Mouse (Mus musculus) right cerebral cortex, postnatal 10 days (tissue): ENCODE measurements around the gene Aurkb.

Experiments
- DNase-seq, 2 experiments: peaks; one replicate each; pipeline ENCODE4 v3.0.0; 2021; ENCODE audit warnings: low spot score in 2 of 2

Gene Aurkb

DNA sequence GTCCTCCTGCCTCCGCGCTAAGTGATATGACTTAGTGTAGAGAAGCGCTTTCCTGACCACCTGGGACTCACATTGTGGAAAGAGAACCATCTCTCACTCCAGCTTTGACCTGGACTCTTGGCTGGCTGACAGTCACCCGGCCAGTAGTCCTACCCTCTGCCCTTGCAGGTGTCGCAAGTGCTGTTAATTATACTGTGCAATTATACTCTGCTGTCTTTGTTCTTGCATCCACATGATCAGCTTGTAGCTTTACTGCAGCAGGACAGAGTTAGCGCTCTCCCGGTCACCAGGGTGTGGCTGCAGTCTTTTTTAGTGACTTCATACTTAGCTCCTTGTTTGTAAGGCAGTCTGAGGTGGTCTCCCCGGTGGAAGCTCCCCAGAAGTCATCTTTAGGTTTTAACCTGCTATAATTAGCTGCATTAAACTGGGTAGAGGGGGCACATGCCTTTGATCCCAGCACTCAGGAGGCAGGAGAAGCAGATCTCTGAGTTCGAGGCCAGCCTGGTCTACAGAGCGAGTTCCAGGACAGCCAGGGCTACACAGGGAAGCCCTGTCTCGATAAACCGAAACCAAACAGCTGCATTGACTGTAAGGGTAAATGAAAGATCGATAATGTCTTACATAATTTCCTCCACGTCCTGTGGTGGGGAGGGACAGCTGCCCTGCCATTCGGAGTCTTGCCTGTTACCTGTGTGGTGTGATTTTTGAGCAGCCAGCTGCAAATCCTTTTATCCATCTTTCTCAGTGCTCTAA is 34.8 kb downstream of the Aurkb start:
- no peak for DNase-seq

DNA sequence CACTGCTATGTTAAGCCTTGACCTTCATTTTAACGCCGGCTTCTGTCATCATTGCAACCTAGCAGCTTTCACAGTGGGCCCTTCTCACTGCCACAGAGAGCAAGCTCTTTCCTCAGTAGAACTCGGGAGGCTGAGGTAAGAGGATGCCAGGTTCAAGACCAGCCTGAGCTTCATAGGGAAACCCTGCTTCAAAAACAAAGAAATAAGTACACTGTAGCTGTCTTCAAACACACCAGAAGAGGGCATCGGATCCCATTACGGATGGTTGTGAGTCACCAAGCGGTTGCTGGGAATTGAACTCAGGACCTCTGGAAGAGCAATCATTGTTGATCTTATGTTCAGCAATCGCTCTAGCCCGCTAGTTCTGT is 35.4 kb downstream of the Aurkb start:
- no peak for DNase-seq

DNA sequence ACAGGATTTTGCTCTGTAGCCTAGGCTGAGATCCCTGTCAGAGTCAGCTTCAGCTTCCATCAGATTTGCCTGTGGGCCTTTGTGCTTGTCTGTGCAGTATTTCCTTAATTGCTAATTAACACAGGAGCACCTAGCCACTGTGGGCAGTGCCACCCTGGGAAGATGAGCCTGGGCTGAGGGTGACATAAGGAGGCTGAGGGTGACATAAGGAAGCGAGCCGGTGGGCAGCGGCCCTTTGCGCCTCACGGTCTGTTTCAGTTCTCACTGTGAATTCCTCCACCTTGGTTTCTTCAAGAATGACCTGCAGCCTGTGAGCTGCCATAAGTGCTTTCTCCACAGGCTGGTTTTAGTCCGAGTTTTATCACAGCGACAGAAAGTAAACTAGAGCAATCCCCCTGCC is 36.2 kb downstream of the Aurkb start:
- no peak for DNase-seq

DNA sequence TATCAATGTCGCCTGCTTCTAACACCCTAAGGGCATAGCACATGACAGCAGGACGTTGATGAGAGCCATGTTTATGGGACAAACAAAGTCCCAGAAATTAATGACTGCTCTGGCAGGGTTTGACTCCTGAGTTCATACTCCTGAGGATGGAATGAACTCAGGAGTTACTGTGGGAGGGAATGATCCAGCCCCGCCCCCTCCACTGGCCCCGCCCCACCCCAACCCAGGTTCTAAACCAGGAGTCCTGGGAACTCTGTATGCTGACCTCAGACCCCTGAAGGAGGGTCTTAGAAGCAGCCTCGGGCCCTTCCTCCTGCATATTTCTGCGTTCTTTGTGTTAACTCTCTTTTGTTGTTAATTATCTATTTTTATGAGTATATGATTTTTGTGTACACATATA is 40.2 kb downstream of the Aurkb start:
- no peak for DNase-seq

DNA sequence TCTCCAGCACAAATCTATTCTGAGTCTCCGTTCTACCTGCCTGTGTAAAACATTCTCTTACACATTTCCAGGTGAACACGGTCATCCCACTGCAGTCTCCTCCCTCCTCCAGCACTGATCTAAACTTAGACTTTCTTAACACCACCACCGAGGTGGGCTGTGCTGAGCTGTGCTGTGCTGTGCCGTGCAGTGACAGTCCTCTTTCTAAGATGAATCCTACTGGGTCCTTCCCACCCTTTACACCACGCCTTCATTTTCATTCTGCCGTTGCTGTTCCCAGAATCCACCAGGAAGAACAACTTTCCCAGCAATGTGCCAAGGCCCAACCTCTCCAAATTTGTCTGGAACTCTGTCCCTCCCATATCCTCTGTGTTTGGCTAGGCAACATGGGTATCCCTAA is 40.9 kb downstream of the Aurkb start:
- DNase-seq, result peak; percentile 59 to 60

DNA sequence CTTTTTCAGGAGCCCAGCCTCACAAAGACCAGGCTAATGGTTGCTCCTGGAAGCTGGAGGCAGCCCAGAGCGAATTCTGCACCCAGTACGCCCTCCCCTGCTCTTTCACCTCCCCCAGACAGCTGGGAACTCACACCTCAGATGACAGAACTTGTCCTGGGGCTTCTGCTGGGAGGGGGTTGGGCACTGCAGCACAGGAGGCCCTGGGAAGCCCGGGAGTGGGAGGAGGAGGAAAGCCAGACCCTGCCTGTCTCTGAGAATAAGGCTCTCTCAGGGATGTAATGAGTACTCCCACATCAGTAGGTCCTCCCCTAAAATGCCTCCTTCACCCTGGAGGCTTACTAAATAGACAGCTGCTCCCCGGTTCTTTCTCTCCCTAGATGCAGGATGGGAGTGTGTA is 41.6 kb downstream of the Aurkb start:
- peak; percentile 35 to 47 for DNase-seq

DNA sequence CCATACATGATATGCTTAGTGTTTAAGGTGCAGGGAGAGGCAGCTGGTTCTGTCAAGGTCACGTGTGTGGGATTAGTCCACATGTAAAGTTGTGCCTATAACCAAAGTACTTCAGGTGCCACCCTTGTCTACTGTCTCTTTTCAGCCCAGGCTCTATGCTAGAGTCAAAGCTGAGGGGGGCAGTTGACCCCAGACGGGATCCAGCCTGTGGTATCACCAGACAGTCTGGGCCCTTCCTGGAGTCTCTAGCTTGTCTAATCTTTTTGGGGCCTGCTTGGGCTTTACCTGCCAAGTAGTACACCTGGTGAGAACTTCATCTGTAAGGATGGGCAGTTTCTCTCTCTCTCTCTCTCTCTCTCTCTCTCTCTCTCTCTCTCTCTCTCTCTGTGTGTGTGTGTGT is 42.1 kb downstream of the Aurkb start:
- peak in 1 of 2 experiments; percentile 38 for DNase-seq

DNA sequence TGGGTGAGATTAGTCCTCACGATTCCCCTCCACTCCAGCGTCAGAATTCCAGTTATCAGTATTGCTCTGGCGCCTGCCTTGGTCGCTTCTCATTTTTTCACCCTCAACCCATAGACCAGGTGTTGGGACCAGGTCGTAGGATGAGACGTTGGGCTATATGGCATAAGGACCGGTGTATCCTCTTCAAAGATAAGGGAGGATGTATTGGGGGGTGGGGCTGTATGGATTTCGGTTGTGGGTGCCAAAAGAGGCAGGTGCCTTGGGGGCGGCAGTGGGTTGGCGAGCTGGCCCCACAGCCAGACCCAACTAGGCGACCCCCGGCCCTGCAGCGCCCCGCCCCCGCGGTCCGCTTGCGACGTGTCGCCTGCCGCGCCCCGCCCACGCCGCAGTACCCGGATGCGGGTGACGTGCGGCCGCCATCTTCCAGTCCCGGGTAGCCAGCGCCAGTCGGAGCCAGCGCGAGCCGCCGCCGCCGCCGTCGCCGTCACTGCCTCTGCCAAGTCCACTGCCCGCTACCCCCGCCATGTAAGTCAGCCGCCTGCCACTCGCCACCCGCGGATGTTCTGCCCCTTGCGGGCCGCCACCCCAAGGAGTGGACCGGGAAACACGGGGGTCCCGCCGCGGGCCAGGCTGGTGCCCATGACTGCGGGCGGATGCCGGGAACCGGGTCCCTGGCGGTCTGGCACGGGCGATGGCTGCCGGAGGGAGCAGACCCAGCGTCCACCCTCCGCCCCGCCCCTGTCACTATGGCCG is 42.8 kb downstream of the Aurkb start, which contains the start of gene Vamp2:
TSS of gene Vamp2 (plus strand) at position 388 of the 753 bp plus-strand sequence.
- peak; percentile 96 for DNase-seq

DNA sequence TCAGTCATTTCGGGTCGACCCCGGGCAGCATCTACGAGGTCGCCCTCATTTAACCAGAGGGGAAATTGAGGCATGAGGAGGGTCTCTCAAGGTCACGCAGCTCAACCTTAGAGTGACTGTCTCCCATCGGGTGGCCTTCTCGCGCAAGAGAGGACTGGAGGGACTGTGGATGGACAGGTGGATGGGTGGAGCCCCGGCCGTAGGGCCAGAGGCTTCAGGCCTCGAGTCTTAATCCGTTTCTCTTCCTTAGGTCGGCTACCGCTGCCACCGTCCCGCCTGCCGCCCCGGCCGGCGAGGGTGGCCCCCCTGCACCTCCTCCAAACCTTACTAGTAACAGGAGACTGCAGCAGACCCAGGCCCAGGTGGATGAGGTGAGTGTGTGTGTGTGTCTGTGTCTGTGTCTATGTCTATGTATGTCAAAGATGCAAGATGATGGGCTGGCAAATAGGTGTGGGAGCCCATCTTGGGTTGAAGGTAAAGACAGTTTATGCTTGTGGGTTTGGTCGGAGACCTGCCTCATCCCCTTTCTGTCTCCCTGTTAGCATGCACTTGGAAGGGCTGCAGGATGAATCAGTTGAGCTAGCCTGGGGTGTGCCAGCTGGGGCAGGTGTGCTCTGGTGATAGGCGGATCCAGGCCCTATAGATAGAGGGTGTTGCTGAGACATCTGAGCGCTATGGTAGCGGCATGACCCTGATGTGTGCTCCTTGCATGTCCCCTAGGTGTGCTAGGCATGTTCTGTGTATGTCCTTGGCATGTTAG is 43.6 kb downstream of the Aurkb start:
- DNase-seq, result peak in 1 of 2 experiments; percentile 45

DNA sequence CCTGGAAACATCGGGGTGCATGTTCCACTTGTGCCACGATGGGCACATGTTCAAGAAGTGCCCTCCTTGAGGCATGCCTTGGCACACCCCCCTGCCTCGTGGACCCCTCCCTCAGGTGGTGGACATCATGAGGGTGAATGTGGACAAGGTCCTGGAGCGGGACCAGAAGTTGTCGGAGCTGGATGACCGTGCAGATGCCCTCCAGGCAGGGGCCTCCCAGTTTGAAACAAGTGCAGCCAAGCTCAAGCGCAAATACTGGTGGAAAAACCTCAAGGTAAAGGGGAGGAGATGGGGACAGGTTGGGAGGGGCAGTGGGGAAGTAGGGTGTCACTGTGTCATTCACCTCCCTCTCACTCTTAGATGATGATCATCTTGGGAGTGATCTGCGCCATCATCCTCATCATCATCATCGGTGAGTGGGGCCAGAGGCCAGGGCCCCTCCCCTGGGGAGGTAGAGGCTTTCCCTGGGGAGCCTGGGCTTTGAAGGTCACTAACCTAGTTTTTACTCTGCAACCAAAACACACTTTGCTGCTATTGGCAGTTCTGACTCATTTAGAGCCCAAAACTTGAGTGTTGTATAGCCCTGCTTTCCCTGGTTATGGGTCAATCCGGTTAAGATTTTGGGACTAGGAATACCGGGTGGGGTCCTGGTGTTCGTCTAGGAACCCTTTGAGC is 44.3 kb downstream of the Aurkb start:
- peak in 1 of 2 experiments; percentile 61 for DNase-seq

DNA sequence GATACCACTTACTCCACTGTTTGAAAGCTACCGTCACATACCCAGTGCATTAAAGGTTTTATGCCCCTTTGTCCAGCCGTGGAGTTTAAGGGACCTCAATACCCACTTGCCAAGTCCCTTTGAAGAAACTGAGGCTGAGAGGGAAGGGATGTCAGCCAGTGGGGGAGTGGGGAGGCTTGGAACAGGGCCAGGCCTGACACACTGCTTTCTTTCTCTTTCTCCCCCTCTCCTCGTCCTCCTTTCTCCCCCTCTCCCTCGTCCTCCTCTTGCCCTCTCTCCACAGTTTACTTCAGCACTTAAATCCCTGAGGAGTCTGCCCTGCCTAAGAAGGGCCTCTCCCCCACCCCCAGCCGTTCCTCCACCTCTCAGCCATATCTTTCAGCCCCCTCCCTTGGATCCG is 44.9 kb downstream of the Aurkb start:
- peak in 1 of 2 experiments; percentile 35 for DNase-seq

DNA sequence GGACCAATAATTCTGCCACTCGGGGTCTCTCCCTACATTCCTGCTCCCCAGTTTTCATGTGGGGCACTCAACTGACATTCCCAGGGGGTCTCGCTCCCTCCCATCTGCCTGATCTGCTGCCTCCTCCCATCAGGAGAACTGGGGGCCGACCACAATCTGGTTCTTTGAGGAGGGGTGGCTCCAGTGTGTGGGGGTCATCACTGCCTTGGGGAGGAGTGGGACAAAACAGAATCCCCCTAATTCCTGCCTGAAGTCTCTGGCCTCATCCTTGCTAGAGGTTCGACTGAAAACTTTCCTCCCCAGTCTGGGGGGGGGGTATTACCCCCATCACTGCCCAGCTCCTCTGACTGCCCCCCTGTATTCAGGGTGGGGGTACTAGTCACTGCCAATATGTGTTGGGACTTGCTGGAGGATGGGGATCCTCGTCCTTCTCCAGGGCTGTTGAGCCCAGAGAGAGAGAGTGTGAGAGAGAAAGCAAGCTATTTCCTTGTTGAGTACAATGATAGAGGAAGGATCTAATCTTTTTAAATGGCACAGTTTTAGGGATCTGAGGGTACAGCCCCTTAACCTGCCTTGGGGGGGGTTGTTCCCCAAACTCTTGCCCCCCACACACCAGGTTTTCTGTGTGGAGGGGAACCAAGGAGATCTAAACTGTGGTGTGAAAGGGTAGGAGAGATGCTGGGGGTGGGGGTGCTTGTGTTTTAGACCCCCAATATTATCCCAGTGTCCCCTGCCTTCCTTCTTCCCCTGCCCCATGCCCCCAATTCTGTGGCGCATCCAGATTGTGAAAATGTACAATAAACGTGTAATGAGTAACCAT is 46.3 kb downstream of the Aurkb start:
- DNase-seq, result peak in 1 of 2 experiments; percentile 25

DNA sequence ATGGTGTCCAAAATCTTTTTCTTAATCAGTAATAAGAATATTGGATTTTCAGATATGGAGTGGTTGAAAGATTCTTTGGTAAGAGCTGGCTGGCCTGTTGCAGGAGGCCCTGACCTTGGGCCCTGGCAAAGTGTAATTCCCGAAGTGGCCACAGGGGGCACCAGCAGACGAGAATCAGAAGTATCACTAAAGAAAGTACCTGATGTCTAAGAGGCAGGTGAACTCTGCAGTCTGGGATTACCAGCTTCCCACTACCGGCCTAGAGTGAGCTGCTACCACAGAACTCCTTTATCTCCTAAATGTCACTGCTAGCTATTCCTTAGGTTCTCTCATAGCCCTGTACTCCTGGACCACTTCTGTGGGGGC is 46.9 kb downstream of the Aurkb start:
- peak; percentile 79 to 83 for DNase-seq

DNA sequence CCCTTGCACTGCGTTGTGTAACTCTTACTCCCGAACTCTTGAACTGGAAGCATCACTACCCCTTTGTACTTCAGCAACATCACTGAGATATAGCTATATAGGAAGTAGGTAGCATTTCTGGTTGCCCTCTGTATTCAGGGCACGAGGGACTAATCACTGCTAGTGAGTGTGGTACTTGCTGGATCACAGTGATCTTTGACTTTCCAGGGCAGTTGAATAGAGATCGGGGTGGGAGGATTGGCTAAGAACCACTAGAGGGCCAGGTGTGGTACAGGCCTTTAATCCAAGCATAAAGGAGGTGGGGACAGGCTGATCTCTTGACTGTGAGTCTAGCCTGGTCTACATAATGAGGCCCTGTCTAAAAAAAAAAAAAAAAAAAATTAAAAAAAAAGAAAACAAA is 47.4 kb downstream of the Aurkb start:
- DNase-seq, result peak in 1 of 2 experiments; percentile 27

DNA sequence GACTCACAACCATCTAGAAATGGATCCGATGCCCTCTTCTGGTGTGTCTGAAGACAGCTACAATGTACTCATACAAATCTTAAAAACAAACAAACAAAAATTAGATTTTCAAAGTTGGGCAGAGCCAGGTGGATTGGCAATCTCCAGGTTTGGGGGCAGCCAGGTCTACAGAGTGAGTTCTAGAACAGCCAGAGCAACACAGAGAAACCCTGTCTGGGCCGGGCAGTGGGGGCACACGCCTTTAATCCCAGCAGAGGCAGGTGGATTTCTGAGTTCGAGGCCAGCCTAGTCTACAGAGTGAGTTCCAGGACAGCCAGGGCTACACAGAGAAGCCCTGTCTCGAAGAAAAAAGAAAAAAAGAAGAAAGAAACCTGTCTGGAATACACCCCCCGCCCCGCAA is 48.4 kb downstream of the Aurkb start:
- peak in 1 of 2 experiments; percentile 31 for DNase-seq

DNA sequence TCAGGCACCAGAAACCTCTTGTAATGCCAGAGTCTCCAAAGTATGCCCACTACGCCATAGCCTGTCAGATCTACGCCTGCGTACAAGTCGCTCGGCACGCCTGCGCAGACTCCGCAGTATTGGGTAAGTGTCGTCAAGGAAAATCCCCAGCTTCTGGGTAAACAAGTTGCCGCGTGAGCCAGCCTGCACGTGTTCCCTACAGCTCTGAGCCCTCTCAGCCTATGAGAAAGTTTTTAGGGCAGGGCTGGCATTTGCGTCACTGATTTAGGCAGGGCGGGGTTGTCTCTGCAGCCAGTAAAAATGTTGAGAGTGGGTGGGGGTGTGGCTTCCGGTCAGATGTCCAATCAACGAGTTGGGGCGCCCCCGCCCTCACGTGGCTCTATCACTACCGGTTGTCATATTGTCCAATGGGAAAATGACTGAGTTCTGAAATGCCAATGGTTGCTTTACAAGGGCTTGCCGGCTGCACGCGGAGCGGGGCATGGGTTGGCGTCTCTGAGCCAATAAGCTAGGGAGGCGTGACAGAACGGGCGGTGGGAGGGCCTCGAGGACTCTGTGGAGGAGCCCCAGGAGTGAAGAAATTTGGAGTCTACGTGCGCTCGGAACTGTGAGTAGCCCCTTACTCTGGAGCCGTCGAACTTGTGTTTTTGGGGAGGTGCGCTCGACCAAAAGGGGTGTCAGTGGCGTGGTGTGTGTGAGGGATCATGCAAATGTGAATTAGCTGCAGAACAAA is 49.4 kb downstream of the Aurkb start, which contains the start of gene Per1:
TSS of gene Per1 (plus strand) at position 521 of the 733 bp plus-strand sequence.
- DNase-seq, result peak; percentile 100

DNA sequence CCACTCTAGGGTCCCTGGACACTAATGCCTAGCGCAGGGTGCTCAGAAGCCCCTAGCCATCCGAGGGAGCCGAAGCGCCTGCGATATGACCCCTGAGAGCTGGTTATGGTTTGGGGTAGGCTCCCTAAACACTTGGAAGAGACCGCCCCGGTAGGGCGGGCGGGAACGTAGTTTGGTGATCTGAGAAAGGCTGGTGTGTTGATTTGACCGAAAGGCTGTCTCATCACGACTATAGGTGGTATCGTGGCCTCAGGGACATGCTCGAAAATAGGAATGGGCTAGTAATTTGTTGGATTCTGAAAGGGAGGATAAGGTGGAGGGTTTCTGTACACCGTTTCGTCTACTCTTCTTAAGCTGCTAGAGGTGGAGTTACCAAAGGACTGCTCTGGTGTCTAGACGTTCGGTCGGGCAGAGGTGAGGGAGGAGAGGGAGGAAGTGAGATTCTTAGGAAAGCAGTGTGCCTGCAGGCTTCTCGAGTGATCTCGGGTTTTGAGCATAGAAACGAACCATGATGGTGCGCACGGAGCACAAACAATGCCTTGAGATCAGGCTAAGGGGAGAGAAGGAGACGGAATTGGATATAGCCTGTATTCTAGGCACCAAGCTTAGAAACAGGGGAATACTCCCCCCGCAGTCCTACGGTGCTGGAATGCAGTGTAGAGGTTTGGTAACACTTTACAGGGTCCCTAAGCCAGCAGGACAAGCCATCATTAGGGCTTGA is 50.2 kb downstream of the Aurkb start:
- peak in 1 of 2 experiments; percentile 51 for DNase-seq

DNA sequence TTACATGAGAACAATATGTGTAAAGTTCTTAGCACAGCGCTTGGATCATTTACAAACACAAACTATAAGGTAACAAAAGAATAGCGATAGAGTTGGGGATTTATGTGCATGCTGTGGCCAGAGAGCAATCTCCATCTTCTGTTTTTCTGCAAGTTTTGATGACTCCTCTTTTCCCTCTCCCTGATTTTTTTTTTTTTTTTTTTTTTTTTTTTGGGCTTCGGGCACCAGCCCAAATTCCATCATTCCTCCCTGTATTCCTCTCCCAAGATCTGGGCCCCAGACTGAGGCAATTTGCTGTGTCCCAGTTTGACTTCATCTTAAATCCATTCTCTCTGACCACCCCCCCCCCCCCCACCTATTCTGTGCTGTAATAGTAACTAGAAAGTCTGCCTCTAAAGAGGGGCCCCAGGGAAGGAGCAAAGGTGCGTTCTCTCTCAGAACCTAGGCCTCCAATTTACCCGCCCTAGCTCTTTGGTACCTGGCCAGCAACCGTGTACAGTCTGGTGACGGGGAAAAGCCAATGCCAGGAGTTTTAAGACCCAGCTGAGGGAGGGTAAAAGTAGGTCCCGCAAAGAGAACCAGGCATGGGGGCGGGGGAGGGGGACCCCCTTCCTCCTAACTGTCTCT is 51.0 kb downstream of the Aurkb start:
- no peak for DNase-seq
